Mouse (Mus musculus) CD8-positive naive resting alpha-beta T cell, adult 57 days (primary cell): ENCODE results near the gene 9130019O22Rik. TPM values are rescaled to one million over a fixed set of nuclear protein-coding genes. Genes with fewer than 3 reads are reported as not detected.

Source experiments
- total RNA-seq: library from RNA; stranded (reverse); gene quantifications from one replicate; pipeline ENCODE4 v1.2.4, GENCODE M21; 2023

9130019O22Rik gene
- 3.9 TPM for total RNA-seq

GRCm38 (mm10) chr7:127386641-127387392, at the start of gene 9130019O22Rik:
Gene 9130019O22Rik, minus strand, starts transcription at chr7:127387166.

GRCm38 (mm10) chr7:127421388-127422191, 34.6 kb upstream of the 9130019O22Rik start, which contains the start of gene Zfp688:
Gene Zfp688, minus strand, starts transcription at chr7:127422068.

GRCm38 (mm10) chr7:127406002-127406987, 19.3 kb upstream of the 9130019O22Rik start, which contains the start of gene Zfp764:
Gene Zfp764, minus strand, starts transcription at chr7:127406822.

GRCm38 (mm10) chr7:127393157-127393943, 6.4 kb upstream of the 9130019O22Rik start, which contains the start of gene E430018J23Rik:
Gene E430018J23Rik, minus strand, starts transcription at chr7:127393629.

GRCm38 (mm10) chr7:127375271-127376245, 11.4 kb downstream of the 9130019O22Rik start, which contains the start of gene Zfp747:
Gene Zfp747, minus strand, starts transcription at chr7:127376050.

GRCm38 (mm10) chr7:127345512-127346325, 41.2 kb downstream of the 9130019O22Rik start, which contains the start of gene Zfp768:
Gene Zfp768, minus strand, starts transcription at chr7:127345589.

Other genes with a start within 250 kb of the 9130019O22Rik start
- gene Spn, start 249.3 kb downstream of the 9130019O22Rik start, total RNA-seq: 313 TPM
- 70.5 TPM for gene Cd2bp2, start 191.1 kb downstream of the 9130019O22Rik start, total RNA-seq
- gene Tbc1d10b, start 178.7 kb downstream of the 9130019O22Rik start, total RNA-seq: 51.7 TPM
- gene Mylpf, start 178.3 kb downstream of the 9130019O22Rik start, total RNA-seq: 24.1 TPM
- gene Zfp553, start 154.1 kb downstream of the 9130019O22Rik start, total RNA-seq: 9.8 TPM
- gene Sept1, start 154.0 kb downstream of the 9130019O22Rik start, total RNA-seq: 581 TPM
- gene Zfp771, start 142.9 kb downstream of the 9130019O22Rik start, total RNA-seq: 15.3 TPM
- 20.0 TPM for gene Dctpp1, start 126.5 kb downstream of the 9130019O22Rik start, total RNA-seq
- 27.3 TPM for gene Sephs2, start 113.1 kb downstream of the 9130019O22Rik start, total RNA-seq
- 187 TPM for gene Itgal, start 90.9 kb downstream of the 9130019O22Rik start, total RNA-seq
- gene Zfp768, start 41.6 kb downstream of the 9130019O22Rik start, total RNA-seq: not detected
- 21.9 TPM for gene Zfp747, start 11.1 kb downstream of the 9130019O22Rik start, total RNA-seq
- 9.9 TPM for gene E430018J23Rik, start 6.5 kb upstream of the 9130019O22Rik start, total RNA-seq
- gene Zfp764, start 19.7 kb upstream of the 9130019O22Rik start, total RNA-seq: 10.4 TPM
- gene Zfp688, start 34.9 kb upstream of the 9130019O22Rik start, total RNA-seq: 16.1 TPM
- 6.5 TPM for gene Zfp689, start 62.0 kb upstream of the 9130019O22Rik start, total RNA-seq
- 102 TPM for gene Prr14, start 72.4 kb upstream of the 9130019O22Rik start, total RNA-seq
- 191 TPM for gene Fbrs, start 92.0 kb upstream of the 9130019O22Rik start, total RNA-seq
- 197 TPM for gene Srcap, start 124.8 kb upstream of the 9130019O22Rik start, total RNA-seq
- gene Gm42715, start 132.4 kb upstream of the 9130019O22Rik start, total RNA-seq: 42.5 TPM
- gene Tmem265, start 174.2 kb upstream of the 9130019O22Rik start, total RNA-seq: 4.4 TPM
- gene Phkg2, start 186.2 kb upstream of the 9130019O22Rik start, total RNA-seq: 149 TPM
- gene Ccdc189, start 201.4 kb upstream of the 9130019O22Rik start, total RNA-seq: not detected
- 117 TPM for gene Rnf40, start 201.6 kb upstream of the 9130019O22Rik start, total RNA-seq
- gene Zfp629, start 228.6 kb upstream of the 9130019O22Rik start, total RNA-seq: 1.9 TPM